Mouse (Mus musculus) gastrocnemius, postnatal 36 days (tissue): ENCODE results near the gene Arhgef3. TPM values are rescaled to one million over a fixed set of nuclear protein-coding genes. Genes with fewer than 3 reads are reported as not detected.

Experiments
- DNase-seq, 2 experiments: peaks; one replicate each; pipeline ENCODE4 v3.0.0; 2022
- intact Hi-C: fragments of 180-260 bp; cut with DNase I; formaldehyde crosslinking; loops from one replicate; pipeline ENCODE4 v1.15.1; 2025
- total RNA-seq, 2 experiments: library from RNA; stranded (reverse); gene quantifications; 2 replicates each; pipeline ENCODE4 v1.2.3; 2021

The Arhgef3 gene
- total RNA-seq, 2 experiments from 2014 or later: 8.7 to 10.1 TPM

DNA sequence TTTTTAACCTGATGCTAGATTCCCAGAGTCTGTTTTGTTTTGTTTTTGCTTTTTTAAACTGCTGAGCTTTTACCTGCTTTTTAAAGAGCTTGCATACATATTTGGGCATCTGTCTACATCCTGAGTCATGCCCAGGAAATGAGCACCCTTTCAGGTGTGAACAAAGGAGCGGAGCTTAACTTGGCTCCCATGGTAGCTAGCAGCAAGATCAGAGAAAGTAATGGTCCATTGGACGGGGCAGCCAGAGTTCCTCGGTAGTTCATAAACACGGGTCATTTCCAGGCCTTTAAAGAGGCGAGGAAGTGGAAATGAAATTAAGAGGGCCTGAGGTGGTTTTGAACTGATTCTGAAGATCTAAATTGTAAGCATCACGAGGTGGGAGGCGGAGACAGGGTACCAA is 276.0 kb downstream of the Arhgef3 start:
- no peak for DNase-seq
- intact Hi-C loops: no loop called here

DNA sequence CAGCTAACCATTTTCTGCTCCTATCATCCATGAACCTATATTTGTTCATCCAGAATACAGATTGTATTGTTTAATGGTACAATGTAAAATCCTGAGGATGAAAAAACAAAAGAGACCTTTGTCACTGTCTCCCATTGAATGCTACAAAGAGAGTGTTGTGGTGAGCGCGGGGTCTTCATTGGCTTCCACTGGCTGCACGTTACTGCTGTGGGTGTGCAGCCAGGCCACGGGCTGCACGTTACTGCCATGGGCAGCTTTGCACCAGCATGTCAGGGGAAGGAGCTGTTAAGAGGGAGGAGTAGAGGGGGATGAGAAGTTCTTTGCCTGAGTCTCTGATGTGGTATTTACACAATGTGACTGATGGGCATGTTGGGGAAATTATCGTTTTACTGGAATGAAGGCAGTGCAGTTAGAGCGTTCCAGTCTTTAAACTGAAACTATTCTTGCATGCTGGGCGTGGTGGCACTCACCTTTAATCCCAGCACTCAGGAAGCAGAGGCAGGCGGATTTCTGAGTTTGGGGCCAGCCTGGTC is 277.1 kb downstream of the Arhgef3 start:
- intact Hi-C loops: no loop called here
- no peak for DNase-seq

DNA sequence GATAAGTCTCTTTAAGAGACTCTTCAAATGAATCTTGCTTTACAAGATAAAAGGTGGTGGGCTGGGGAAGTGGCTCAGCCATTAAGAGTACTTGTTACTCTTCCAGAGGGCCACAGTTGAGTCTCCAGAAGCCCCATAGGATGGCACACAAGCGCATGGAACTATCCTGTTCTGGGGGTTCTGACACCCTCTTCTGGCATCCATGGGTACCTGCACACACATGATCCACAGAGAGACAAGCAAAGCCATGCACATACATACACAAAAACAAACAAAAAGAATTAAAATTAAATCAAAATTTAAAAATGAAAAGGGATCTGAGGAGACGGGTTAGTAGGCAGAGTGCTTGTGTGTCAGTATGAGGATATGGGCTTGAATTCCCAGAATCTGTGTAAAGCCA is 278.0 kb downstream of the Arhgef3 start:
- intact Hi-C loops: no loop called here
- DNase-seq: no peak

GRCm38 (mm10) chr14:27393806-27394205 is 279.1 kb downstream of the Arhgef3 start:
- DNase-seq: no peak
- intact Hi-C loops: no loop called here

- DNase-seq: no peak
- intact Hi-C loops: no loop called here
These were observed 281.7 kb downstream of the Arhgef3 start for GRCm38 (mm10) chr14:27396424-27396823.

DNA sequence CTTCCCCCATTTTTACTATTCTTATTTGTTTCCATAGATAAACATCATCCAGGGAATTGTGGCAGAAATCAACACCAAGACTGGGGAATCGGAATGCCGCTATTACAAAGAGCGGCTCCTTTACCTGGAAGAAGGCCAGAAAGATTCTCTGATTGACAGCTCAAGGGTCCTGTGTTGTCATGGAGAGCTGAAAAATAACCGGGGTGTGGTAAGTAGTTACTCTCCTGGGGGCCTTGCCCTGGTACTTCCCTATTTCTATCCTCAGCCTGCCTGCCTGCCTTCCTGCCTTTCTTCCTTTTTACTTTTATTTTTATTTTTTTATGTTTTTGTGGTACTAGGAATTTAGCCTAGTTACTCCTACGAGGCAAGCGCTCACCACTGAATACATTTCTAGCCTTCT is 282.8 kb downstream of the Arhgef3 start:
- DNase-seq: no peak
- intact Hi-C loops: no loop called here

DNA sequence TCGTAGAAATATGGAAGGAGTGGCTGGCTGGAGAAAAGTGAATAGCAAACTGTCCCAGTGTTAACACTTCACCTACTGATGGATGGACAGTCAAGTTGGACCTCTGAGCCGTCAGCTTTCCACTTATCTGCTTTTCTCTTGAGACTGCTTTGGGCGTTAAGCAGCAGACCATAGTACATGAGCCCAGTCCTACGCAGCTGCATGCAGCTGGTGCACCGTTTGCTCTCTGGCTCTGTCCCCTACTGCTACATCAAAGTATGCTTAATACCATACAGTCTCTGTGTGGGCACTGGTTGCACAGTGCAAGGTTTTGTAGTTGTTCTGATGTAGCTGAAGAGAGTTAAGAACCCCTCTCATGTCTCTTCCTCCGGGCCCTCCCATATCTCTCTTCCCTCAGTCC is 285.8 kb downstream of the Arhgef3 start:
- no peak for DNase-seq
- intact Hi-C loops: no loop called here

DNA sequence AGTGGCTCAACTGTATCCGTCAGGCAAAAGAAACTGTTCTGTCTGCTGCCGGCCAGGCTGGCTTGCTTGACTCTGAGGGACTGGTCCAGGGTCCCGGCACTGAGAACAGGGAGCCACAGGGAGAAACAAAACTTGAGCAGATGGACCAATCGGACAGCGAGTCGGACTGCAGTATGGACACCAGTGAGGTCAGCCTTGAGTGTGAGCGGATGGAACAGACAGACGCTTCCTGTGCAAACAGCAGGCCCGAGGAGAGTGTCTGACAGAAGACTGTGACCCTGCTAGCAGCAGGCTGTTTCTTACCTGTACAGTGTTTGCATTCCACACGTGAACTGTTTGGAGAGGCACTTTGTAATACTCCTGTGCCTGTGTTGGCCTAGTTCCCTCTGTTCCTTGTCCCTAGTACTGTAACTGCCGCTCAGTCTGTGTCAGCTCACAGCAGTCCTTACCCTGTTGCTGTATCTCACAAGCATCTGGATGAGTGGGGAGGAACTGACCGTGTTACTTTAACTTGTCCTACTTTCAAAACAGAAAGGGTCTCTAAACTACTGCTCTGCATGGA is 287.1 kb downstream of the Arhgef3 start:
- no peak for DNase-seq
- intact Hi-C loops: no loop called here

GRCm38 (mm10) chr14:27402332-27403250 is 287.9 kb downstream of the Arhgef3 start:
- DNase-seq: no peak
- intact Hi-C loops: no loop called here

DNA sequence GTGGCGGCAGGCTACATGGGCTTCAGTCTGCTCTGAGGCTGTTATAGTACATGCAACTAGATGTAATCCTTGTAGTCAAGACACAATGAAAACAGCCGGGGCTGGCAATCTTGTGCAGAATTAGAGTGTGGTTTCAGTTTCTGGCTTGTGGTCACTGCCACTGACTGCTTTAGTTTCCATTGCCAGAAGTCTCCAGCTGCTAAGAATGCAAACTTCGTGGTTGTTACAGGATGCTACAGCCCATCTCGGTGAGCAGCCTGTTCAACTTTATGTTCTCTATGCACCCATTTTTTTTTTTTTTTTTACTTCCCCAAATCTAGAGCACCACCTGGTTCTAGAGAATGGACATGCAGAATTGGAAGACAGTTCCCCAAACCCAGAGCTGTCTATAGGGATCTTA is 290.8 kb downstream of the Arhgef3 start:
- DNase-seq: no peak
- intact Hi-C loops: no loop called here

GRCm38 (mm10) chr14:27405947-27406346 is 291.2 kb downstream of the Arhgef3 start:
- intact Hi-C loops: no loop called here
- no peak for DNase-seq

GRCm38 (mm10) chr14:27408240-27408639 is 293.5 kb downstream of the Arhgef3 start:
- DNase-seq: no peak

DNA sequence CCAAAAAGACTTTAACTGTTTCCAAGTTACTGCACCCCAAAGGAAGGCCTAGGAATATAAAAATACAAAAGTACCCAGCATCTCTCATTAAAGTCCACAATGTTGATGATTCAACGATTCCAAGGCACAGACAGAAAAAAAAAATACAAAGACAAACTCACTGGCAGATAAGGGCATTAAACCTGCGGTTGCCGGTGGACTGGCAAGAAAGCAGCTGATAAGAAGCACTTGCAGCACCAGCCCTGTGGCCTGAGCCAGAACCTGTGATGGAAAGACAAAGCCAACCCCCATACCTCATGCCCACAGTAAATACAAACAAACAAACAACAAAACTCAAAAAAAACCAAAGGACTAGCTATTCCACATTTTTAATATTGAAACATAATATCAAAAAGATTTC is 295.0 kb downstream of the Arhgef3 start:
- intact Hi-C loops: loop anchor here (5.0 kb wide), 1 partner anchor 302 kb away; no protein-coding TSS in a partner anchor
- DNase-seq: no peak

More at GRCm38 (mm10) chr14:27408240-27408639, 293.5 kb downstream of the Arhgef3 start:
- intact Hi-C loops: no loop called here

DNA sequence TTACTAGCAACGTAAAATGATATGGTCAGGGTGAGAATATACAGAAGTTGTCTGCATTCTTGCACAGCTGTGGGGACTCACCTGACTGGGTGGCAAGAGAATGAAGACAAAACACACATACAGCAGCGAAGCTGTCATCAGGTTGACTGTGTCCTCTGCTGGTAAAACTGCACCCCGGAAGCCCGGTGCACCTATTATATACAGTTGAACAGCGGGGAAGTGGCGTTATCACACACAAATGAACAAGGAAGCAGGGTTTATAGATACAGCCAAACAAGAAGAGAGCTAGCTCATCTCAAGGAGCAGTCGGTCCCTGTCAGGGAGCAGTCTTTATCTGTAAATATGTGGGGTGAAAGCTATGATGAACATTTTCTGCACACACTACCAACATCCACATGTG is 296.8 kb downstream of the Arhgef3 start:
- intact Hi-C loops: loop anchor here (5.0 kb wide), 1 partner anchor 304 kb away; no protein-coding TSS in a partner anchor

GRCm38 (mm10) chr14:27412699-27413098 is 298.0 kb downstream of the Arhgef3 start:
- no peak for DNase-seq
- intact Hi-C loops: loop anchor here (1.0 to 5.0 kb wide), 3 partner anchors 74 to 305 kb away; no protein-coding TSS in a partner anchor

More for the DNA sequence above, 296.8 kb downstream of the Arhgef3 start:
- DNase-seq: no peak

DNA sequence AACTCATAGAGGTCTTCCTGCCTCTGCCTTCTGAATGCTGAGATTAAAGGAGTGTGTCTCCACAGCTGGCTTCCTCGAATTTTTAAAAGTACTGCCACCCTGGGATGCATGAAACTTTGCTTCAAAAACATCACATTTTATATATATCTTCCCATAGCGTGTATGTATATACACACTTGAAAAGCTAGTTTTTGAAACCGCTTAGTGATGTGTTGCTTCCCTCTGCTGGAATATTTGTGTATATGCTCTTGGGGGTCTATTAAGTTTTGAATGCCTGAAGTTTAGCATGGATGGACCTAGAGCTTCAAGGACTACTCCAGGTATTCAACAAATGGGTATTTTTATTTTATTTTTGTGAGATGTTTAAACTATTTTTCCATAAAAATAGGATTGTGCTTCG is 299.3 kb downstream of the Arhgef3 start:
- intact Hi-C loops: loop anchor here (1.0 to 5.0 kb wide), 3 partner anchors 76 to 307 kb away; no protein-coding TSS in a partner anchor
- no peak for DNase-seq

GRCm38 (mm10) chr14:27420816-27421215 is 306.1 kb downstream of the Arhgef3 start:
- DNase-seq: no peak
- intact Hi-C loops: no loop called here

GRCm38 (mm10) chr14:27422301-27422700 is 307.6 kb downstream of the Arhgef3 start:
- intact Hi-C loops: no loop called here
- no peak for DNase-seq

- intact Hi-C loops: no loop called here
- DNase-seq: peak; percentile 93 to 94
These were observed 313.9 kb downstream of the Arhgef3 start, which contains the start of gene Fam208a for GRCm38 (mm10) chr14:27428573-27428972. TSS of gene Fam208a (plus strand) at chr14:27428834.

- intact Hi-C loops: no loop called here
- peak; percentile 74 to 83 for DNase-seq
These were observed 314.4 kb downstream of the Arhgef3 start for GRCm38 (mm10) chr14:27428973-27429711.

- intact Hi-C loops: no loop called here
- no peak for DNase-seq
These were observed 315.6 kb downstream of the Arhgef3 start for GRCm38 (mm10) chr14:27430280-27430679.
